Mouse (Mus musculus) c-Kit-positive CD71-positive TER-119-positive erythroid progenitor cells, embryonic 14.5 days (primary cell): ENCODE measurements around the gene Zfp341.

Source experiments
- DNase-seq: peaks from one replicate; pipeline ENCODE4 v3.0.0-alpha.2; 2013; ENCODE audit warnings: low spot score

Zfp341 gene

GRCm38 (mm10) chr2:154586405-154586804 lies 26.7 kb upstream of the Zfp341 start:
- peak; percentile 64 for DNase-seq

GRCm38 (mm10) chr2:154589051-154589450 lies 24.0 kb upstream of the Zfp341 start:
- DNase-seq = no peak

GRCm38 (mm10) chr2:154591239-154591638 lies 21.9 kb upstream of the Zfp341 start:
- DNase-seq = no peak

- DNase-seq = no peak
Observed at GRCm38 (mm10) chr2:154593025-154593424, 20.1 kb upstream of the Zfp341 start.

- DNase-seq = no peak
Observed at GRCm38 (mm10) chr2:154595775-154596174, 17.3 kb upstream of the Zfp341 start.

- DNase-seq = no peak
Observed at GRCm38 (mm10) chr2:154597399-154597798, 15.7 kb upstream of the Zfp341 start.

- DNase-seq = no peak
Observed at GRCm38 (mm10) chr2:154600586-154600985, 12.5 kb upstream of the Zfp341 start.

- DNase-seq = no peak
Observed at GRCm38 (mm10) chr2:154601324-154601723, 11.8 kb upstream of the Zfp341 start.

GRCm38 (mm10) chr2:154603007-154603637 lies 10.0 kb upstream of the Zfp341 start:
- DNase-seq = no peak

GRCm38 (mm10) chr2:154603638-154604153 lies 9.4 kb upstream of the Zfp341 start, which contains the start of gene Pxmp4:
Pxmp4 (minus strand) TSS chr2:154603708.
- peak; percentile 98 for DNase-seq

- DNase-seq = no peak
Observed at GRCm38 (mm10) chr2:154604156-154604555, 8.9 kb upstream of the Zfp341 start.

GRCm38 (mm10) chr2:154606965-154607364 lies 6.1 kb upstream of the Zfp341 start:
- no peak for DNase-seq

GRCm38 (mm10) chr2:154609050-154609767 lies 3.9 kb upstream of the Zfp341 start:
- no peak for DNase-seq

GRCm38 (mm10) chr2:154614841-154615576 lies 1.9 kb downstream of the Zfp341 start:
- no peak for DNase-seq

- peak; percentile 74 for DNase-seq
Observed at GRCm38 (mm10) chr2:154615674-154616073, 2.6 kb downstream of the Zfp341 start.

- DNase-seq = no peak
Observed at GRCm38 (mm10) chr2:154617061-154617460, 4.0 kb downstream of the Zfp341 start.

GRCm38 (mm10) chr2:154621684-154622083 lies 8.6 kb downstream of the Zfp341 start:
- DNase-seq = no peak

GRCm38 (mm10) chr2:154624137-154624536 lies 11.0 kb downstream of the Zfp341 start:
- DNase-seq = no peak

- no peak for DNase-seq
Observed at GRCm38 (mm10) chr2:154630531-154630930, 17.4 kb downstream of the Zfp341 start.

GRCm38 (mm10) chr2:154632203-154632780 lies 19.2 kb downstream of the Zfp341 start:
- DNase-seq = peak; percentile 88

- peak; percentile 64 for DNase-seq
Observed at GRCm38 (mm10) chr2:154633039-154633742, 20.1 kb downstream of the Zfp341 start.
